Mouse (Mus musculus): ENCODE measurements around the gene Tmem255a. TPM values are rescaled to one million over a fixed set of nuclear protein-coding genes. Genes with fewer than 3 reads are reported as not detected.

The Tmem255a gene
- polyA plus RNA-seq, 1 experiment from 2014 or later, result 13.2 TPM

Small RNA genes within 50 kb of the gene (microRNA-seq; reads per million reads assigned to microRNA genes)
- not detected for gene Mir3110

Other genes with a start within 250 kb of the Tmem255a start
- not detected in 2 replicates for gene Btg1-ps1, start 233.6 kb downstream of the Tmem255a start, polyA plus RNA-seq (2015; fragmentation: Nextera tagmentation; extraction: Ambion mirVana)
- gene Btg1-ps2, start 209.3 kb downstream of the Tmem255a start, polyA plus RNA-seq (2015; fragmentation: Nextera tagmentation; extraction: Ambion mirVana), result not detected in 2 replicates
- not detected in 2 replicates for gene Rhox10, start 186.0 kb downstream of the Tmem255a start, polyA plus RNA-seq (2015; fragmentation: Nextera tagmentation; extraction: Ambion mirVana)
- not detected in 2 replicates for gene Rhox11, start 167.3 kb downstream of the Tmem255a start, polyA plus RNA-seq (2015; fragmentation: Nextera tagmentation; extraction: Ambion mirVana)
- gene Rhox12, start 141.5 kb downstream of the Tmem255a start, polyA plus RNA-seq (2015; fragmentation: Nextera tagmentation; extraction: Ambion mirVana), result not detected in 2 replicates
- not detected in 2 replicates for gene Rhox13, start 131.2 kb downstream of the Tmem255a start, polyA plus RNA-seq (2015; fragmentation: Nextera tagmentation; extraction: Ambion mirVana)
- gene Zbtb33, start 62.6 kb downstream of the Tmem255a start, polyA plus RNA-seq (2015; fragmentation: Nextera tagmentation; extraction: Ambion mirVana), result 5.4 and 5.9 TPM in 2 replicates
- gene Atp1b4, start 63.7 kb upstream of the Tmem255a start, polyA plus RNA-seq (2015; fragmentation: Nextera tagmentation; extraction: Ambion mirVana), result 0.05 TPM in 1 of 2 replicates, not detected in the other
- 47.1 and 48.1 TPM in 2 replicates for gene Lamp2, start 204.0 kb upstream of the Tmem255a start, polyA plus RNA-seq (2015; fragmentation: Nextera tagmentation; extraction: Ambion mirVana)